13 mouse cellular contexts compared by ENCODE assay signal in genomic region chr16:18148208-18148876, GRCm38 (mm10). TPM values are rescaled to one million over a fixed set of nuclear protein-coding genes. Genes with fewer than 3 reads are reported as not detected.
DNase-seq lines count a peak whose midpoint lies in the region; ATAC-seq lines count a peak whose summit lies in the region.
"Had no signal": no experiment of that assay in that cellular context is flagged by ENCODE, and none has a peak within 500 bp of the region (broad histone marks: within the 10 kb centered on the region; RNA-seq: fewer than 3 reads in every experiment).

No protein-coding gene starts in this region.

- no peaks in the 10 kb centered on the region for H3K9me3 ChIP-seq in embryonic facial prominence, embryonic 11.5 days (replicated peaks; ENCODE audit: control insufficient read depth, low read length)
- no peaks in the 10 kb centered on the region for H3K9me3 ChIP-seq in hindbrain, embryonic 14.5 days (ENCODE audit: control insufficient read depth, low read length)
- no peaks in the 10 kb centered on the region for H3K9me3 ChIP-seq in kidney, embryonic 14.5 days (ENCODE audit: control insufficient read depth, low read length)
- H3K9me3 ChIP-seq: liver, embryonic 13.5 days had no signal

- H3K27me3 ChIP-seq in embryonic facial prominence, embryonic 11.5 days (ENCODE audit: control insufficient read depth, insufficient read depth, low read length), result no peaks in the 10 kb centered on the region
- no peaks in the 10 kb centered on the region for H3K27me3 ChIP-seq in hindbrain, embryonic 14.5 days (ENCODE audit: control insufficient read depth, insufficient read depth, low read length)
- H3K27me3 ChIP-seq in kidney, embryonic 14.5 days (ENCODE audit: control insufficient read depth, insufficient read depth, low read length), result no peaks in the 10 kb centered on the region
- H3K27me3 ChIP-seq: liver, embryonic 13.5 days had no signal

- peak; percentile 80 for ATAC-seq in embryonic facial prominence, embryonic 11.5 days (replicated peaks; ENCODE audit: insufficient number of reproducible peaks, low FRiP score, low TSS enrichment, low read depth)
- peak; percentile 81 for ATAC-seq in hindbrain, embryonic 14.5 days (ENCODE audit: low FRiP score)
- ATAC-seq in CD4-positive, CD25-positive, alpha-beta regulatory T cell, adult 4 months, result no peak
- no peak for ATAC-seq in kidney, embryonic 14.5 days (ENCODE audit: low FRiP score, low TSS enrichment)
- ATAC-seq: intestine, postnatal 0 days had no signal

- peaks cover 3% of the 10 kb centered on the region for H3K4me1 ChIP-seq in embryonic facial prominence, embryonic 11.5 days (ENCODE audit: control insufficient read depth, insufficient read depth, low read length)
- H3K4me1 ChIP-seq in hindbrain, embryonic 14.5 days (replicated peaks; ENCODE audit: control insufficient read depth, insufficient read depth, low read length), result peaks cover 56% of the 10 kb centered on the region
- peaks cover 10% of the 10 kb centered on the region for H3K4me1 ChIP-seq in kidney, embryonic 14.5 days (ENCODE audit: control insufficient read depth, insufficient read depth, low read length)
- H3K4me1 ChIP-seq: liver, embryonic 13.5 days had no signal

- DNase-seq in layer of hippocampus, postnatal 36 days, result peak; percentile 44 to 60
- no peak for DNase-seq in layer of hippocampus, adult 11-12 months (ENCODE audit: low spot score)
- DNase-seq in embryonic facial prominence, embryonic 11.5 days (ENCODE audit: low spot score), result peak; percentile 78
- DNase-seq in hindbrain, embryonic 14.5 days (ENCODE audit: low spot score), result peak; percentile 70
- DNase-seq in neural tube, embryonic 10.5 days (ENCODE audit: extremely low spot score, low spot score), result peak; percentile 41
- no peak for DNase-seq in yolk sac, embryonic 10.5 days (ENCODE audit: low spot score)
- DNase-seq: cerebellum, adult 11 months; gastrocnemius, adult 2 months; liver, embryonic 13.5 days had no signal

- H3K4me2 ChIP-seq in embryonic facial prominence, embryonic 11.5 days (ENCODE audit: low read depth, low read length), result no peak overlapping the region
- H3K4me2 ChIP-seq in hindbrain, embryonic 14.5 days (replicated peaks), result peak overlapping the region; percentile 1; the same call in 1 of the 2 replicates
- H3K4me2 ChIP-seq in kidney, embryonic 14.5 days (replicated peaks; ENCODE audit: low read depth, low read length), result no peak overlapping the region
- H3K4me2 ChIP-seq: liver, embryonic 13.5 days had no signal

- no peak overlapping the region for H3K27ac ChIP-seq in embryonic facial prominence, embryonic 11.5 days (replicated peaks; ENCODE audit: low read depth, low read length)
- H3K27ac ChIP-seq in hindbrain, embryonic 14.5 days, result peak overlapping the region; percentile 62
- no peak overlapping the region for H3K27ac ChIP-seq in kidney, embryonic 14.5 days (ENCODE audit: low read depth, low read length)
- H3K27ac ChIP-seq: gastrocnemius, adult 2 months; liver, embryonic 13.5 days had no signal

- 21% methylated on average over 6 of the region's 6 CpGs for WGBS in embryonic facial prominence, embryonic 11.5 days
- 4% methylated on average over 6 of the region's 6 CpGs for WGBS in hindbrain, embryonic 14.5 days
- 47% methylated on average over 6 of the region's 6 CpGs for WGBS in kidney, embryonic 14.5 days

- H3K4me3 ChIP-seq in embryonic facial prominence, embryonic 11.5 days (ENCODE audit: low read depth, low read length), result no peak overlapping the region
- no peak overlapping the region for H3K4me3 ChIP-seq in hindbrain, embryonic 14.5 days (replicated peaks; ENCODE audit: low read length)
- no peak overlapping the region for H3K4me3 ChIP-seq in kidney, embryonic 14.5 days (ENCODE audit: low read length)
- H3K4me3 ChIP-seq: gastrocnemius, adult 2 months; liver, embryonic 13.5 days had no signal

- H3K9ac ChIP-seq in embryonic facial prominence, embryonic 11.5 days (replicated peaks; ENCODE audit: low read length), result no peak overlapping the region
- 0 out of 2 replicates have a peak overlapping the region, but pooled peaks have one; percentile 16 for H3K9ac ChIP-seq in hindbrain, embryonic 14.5 days
- no peak overlapping the region for H3K9ac ChIP-seq in kidney, embryonic 14.5 days (ENCODE audit: low read depth, low read length)
- H3K9ac ChIP-seq: liver, embryonic 13.5 days had no signal

- no peaks in the 10 kb centered on the region for H3K36me3 ChIP-seq in embryonic facial prominence, embryonic 11.5 days (replicated peaks; ENCODE audit: control insufficient read depth, insufficient read depth, low read depth, low read length)
- peaks cover 18% of the 10 kb centered on the region for H3K36me3 ChIP-seq in hindbrain, embryonic 14.5 days (replicated peaks; ENCODE audit: control insufficient read depth, insufficient read depth)
- H3K36me3 ChIP-seq in kidney, embryonic 14.5 days (ENCODE audit: control insufficient read depth, insufficient read depth, low read length), result no peaks in the 10 kb centered on the region
- H3K36me3 ChIP-seq: liver, embryonic 13.5 days had no signal

RNA-seq across cellular contexts. Expression of gene Rtn4r, which starts 20.9 kb away (rescaled TPM):
- total RNA-seq in layer of hippocampus, postnatal 36 days (2021), result 100 to 1,000 TPM in 1 of 2 experiments, 10 to 100 TPM in 1; 96.1 to 105 TPM
- polyA plus RNA-seq in embryonic facial prominence, embryonic 11.5 days (2014; fragmentation: Nextera tagmentation; extraction: Ambion mirVana), result 1.1 and 1.7 TPM in 2 replicates
- polyA plus RNA-seq in hindbrain, embryonic 14.5 days (2014; fragmentation: Nextera tagmentation; extraction: Ambion mirVana), result 22.7 and 26.2 TPM in 2 replicates
- polyA plus RNA-seq in CD4-positive, CD25-positive, alpha-beta regulatory T cell, adult 4 months (2017; shearing (Covaris generic)), result not detected
- 3.6 and 4.7 TPM in 2 replicates for polyA plus RNA-seq in kidney, embryonic 14.5 days (2014; fragmentation: Nextera tagmentation; extraction: Ambion mirVana)
- total RNA-seq: gastrocnemius, adult 2 months; neutrophil, adult 5-6 weeks had no signal

RNA-seq across cellular contexts. Expression of gene Prodh, which starts 58.3 kb away (rescaled TPM):
- total RNA-seq in layer of hippocampus, postnatal 36 days (2021), result 10 to 100 TPM; 32.7 to 42.6 TPM
- 10.4 and 11.0 TPM in 2 replicates for polyA plus RNA-seq in embryonic facial prominence, embryonic 11.5 days (2014; fragmentation: Nextera tagmentation; extraction: Ambion mirVana)
- polyA plus RNA-seq in hindbrain, embryonic 14.5 days (2014; fragmentation: Nextera tagmentation; extraction: Ambion mirVana), result 2.8 and 3.1 TPM in 2 replicates
- polyA plus RNA-seq in CD4-positive, CD25-positive, alpha-beta regulatory T cell, adult 4 months (2017; shearing (Covaris generic)), result 10 to 100 TPM in 1 of 2 experiments, 1 to 10 TPM in 1; 5.7 to 11.1 TPM
- polyA plus RNA-seq in kidney, embryonic 14.5 days (2014; fragmentation: Nextera tagmentation; extraction: Ambion mirVana), result 21.5 and 21.6 TPM in 2 replicates

Comparison
In these comparisons a context has a peak if more than half of its experiments do, and no peak if none do; other contexts are left out.
1. DNase-seq: peak in layer of hippocampus, postnatal 36 days (2 of 2), embryonic facial prominence, embryonic 11.5 days (single experiment), hindbrain, embryonic 14.5 days (single experiment) and neural tube, embryonic 10.5 days (single experiment); none in layer of hippocampus, adult 11-12 months (single experiment) and yolk sac, embryonic 10.5 days (single experiment).
2. ATAC-seq: peak in embryonic facial prominence, embryonic 11.5 days (single experiment) and hindbrain, embryonic 14.5 days (single experiment); none in CD4-positive, CD25-positive, alpha-beta regulatory T cell, adult 4 months (single experiment) and kidney, embryonic 14.5 days (single experiment).